Mouse (Mus musculus) hindbrain, embryonic 16.5 days (tissue): ENCODE measurements around the gene Zfp367. TPM values are rescaled to one million over a fixed set of nuclear protein-coding genes. Genes with fewer than 3 reads are reported as not detected.

Source experiments
- ATAC-seq: fragments of 200-750 bp; cut with Nextera tagmentation; 2 replicates; pipeline ENCODE4 v1.8.0; 2017; ENCODE audit warnings: moderate TSS enrichment, moderate library complexity
- H3K27ac ChIP-seq: fragments of 300-500 bp; sonication (generic); 2 replicates; pipeline ENCODE4 v1.5.1; 2014; ENCODE audit warnings: low read depth, mild to moderate bottlenecking, control low read depth, low read length, moderate library complexity
- H3K27me3 ChIP-seq: fragments of 300-500 bp; sonication (generic); replicated peaks from 2 replicates; pipeline ENCODE4 v1.6.1; 2014; ENCODE audit warnings: low read length; ENCODE audit not compliant: control insufficient read depth, insufficient read depth
- H3K36me3 ChIP-seq: fragments of 300-500 bp; sonication (generic); 2 replicates; pipeline ENCODE4 v1.6.1; 2014; ENCODE audit warnings: mild to moderate bottlenecking, low read length, moderate library complexity, mixed read lengths; ENCODE audit not compliant: control insufficient read depth, insufficient read depth
- H3K4me1 ChIP-seq: fragments of 300-500 bp; sonication (generic); 2 replicates; pipeline ENCODE4 v1.6.1; 2014; ENCODE audit warnings: low read depth, low read length; ENCODE audit not compliant: control insufficient read depth, insufficient read depth
- H3K4me2 ChIP-seq: fragments of 300-500 bp; sonication (generic); 2 replicates; pipeline ENCODE4 v1.6.1; 2014; ENCODE audit warnings: mild to moderate bottlenecking, low read length, control low read depth, moderate library complexity
- H3K4me3 ChIP-seq: fragments of 300-500 bp; sonication (generic); 2 replicates; pipeline ENCODE4 v1.5.1; 2014; ENCODE audit warnings: mild to moderate bottlenecking, low read length, control low read depth, moderate library complexity
- H3K9ac ChIP-seq: fragments of 300-500 bp; sonication (generic); 2 replicates; pipeline ENCODE4 v1.6.1; 2014; ENCODE audit warnings: low read depth, mild to moderate bottlenecking, control low read depth, low read length, moderate library complexity
- H3K9me3 ChIP-seq: fragments of 300-500 bp; sonication (generic); 2 replicates; pipeline ENCODE4 v1.6.1; 2014; ENCODE audit warnings: mild to moderate bottlenecking, low read length, moderate library complexity; ENCODE audit not compliant: control insufficient read depth
- WGBS: fragments of 180-500 bp; shearing (Covaris S2); extraction: QIAGEN DNeasy Blood & Tissue Kit; methylation state at CpG from one replicate; pipeline ENCODE4 v1.1.7; 2014; 5-methylcytosine and 5-hydroxymethylcytosine counted together
- polyA plus RNA-seq: library from polyadenylated mRNA; unstranded; fragments of >200 nt; fragmentation: Nextera tagmentation; extraction: Ambion mirVana; gene quantifications from 2 replicates; pipeline ENCODE4 v1.2.1, GENCODE M21; 2015

Zfp367 gene
- polyA plus RNA-seq, 1 experiment from 2014 or later, result 6.2 TPM

GRCm38 (mm10) chr13:64129616-64130375 lies 23.2 kb downstream of the Zfp367 start:
- H3K9ac ChIP-seq, result peak overlapping the region; percentile 63; the same call in 1 of the 2 replicates
- peak; percentile 80 for ATAC-seq

GRCm38 (mm10) chr13:64128858-64129615 lies 24.0 kb downstream of the Zfp367 start, which contains the start of gene Slc35d2:
Gene Slc35d2, minus strand, starts transcription at chr13:64129368.
- Histone ChIP-seq H3K36me3 (no peaks in the 10 kb centered on the region), H3K9me3 (no peaks in the 10 kb centered on the region), H3K4me1 (peaks cover 5% of the 10 kb centered on the region; the same call in 1 of the 2 replicates), H3K4me2 (peak within 1 kb of the TSS; percentile 87), H3K4me3 (peak within 1 kb of the TSS; percentile 53), H3K27ac (no peak within 1 kb of the TSS), H3K27me3 (no peaks in the 10 kb centered on the region), H3K9ac (peak within 1 kb of the TSS; percentile 63)
- 15% methylated on average over 26 of the region's 44 CpGs for WGBS
- peak; percentile 84 for ATAC-seq

More at GRCm38 (mm10) chr13:64129616-64130375, 23.2 kb downstream of the Zfp367 start:
- Histone ChIP-seq H3K27me3 (no peaks in the 10 kb centered on the region), H3K4me2 (peak overlapping the region; percentile 87), H3K4me3 (peak overlapping the region; percentile 53), H3K9me3 (no peaks in the 10 kb centered on the region), H3K4me1 (peaks cover 5% of the 10 kb centered on the region; the same call in 1 of the 2 replicates), H3K27ac (no peak overlapping the region), H3K36me3 (no peaks in the 10 kb centered on the region)
- 42% methylated on average over 15 of the region's 15 CpGs for WGBS

- no peak overlapping the region for H3K27ac ChIP-seq
- 57% methylated on average over 4 of the region's 4 CpGs for WGBS
Observed at GRCm38 (mm10) chr13:64126316-64126715, 26.7 kb downstream of the Zfp367 start.

GRCm38 (mm10) chr13:64124886-64125285 lies 28.1 kb downstream of the Zfp367 start:
- WGBS, result 91% methylated on average over 6 of the region's 6 CpGs
- H3K4me3 ChIP-seq, result no peak overlapping the region
- peaks cover 4% of the 10 kb centered on the region for H3K9me3 ChIP-seq
- no peak overlapping the region for H3K27ac ChIP-seq
- no peaks in the 10 kb centered on the region for H3K36me3 ChIP-seq
- H3K4me1 ChIP-seq, result peaks cover 5% of the 10 kb centered on the region; the same call in 1 of the 2 replicates
- H3K27me3 ChIP-seq, result no peaks in the 10 kb centered on the region
- H3K9ac ChIP-seq, result no peak overlapping the region
- ATAC-seq, result no peak
- no peak overlapping the region for H3K4me2 ChIP-seq

More at GRCm38 (mm10) chr13:64126316-64126715, 26.7 kb downstream of the Zfp367 start:
- Histone ChIP-seq H3K4me1 (peaks cover 5% of the 10 kb centered on the region; the same call in 1 of the 2 replicates), H3K9ac (no peak overlapping the region), H3K9me3 (peaks cover 4% of the 10 kb centered on the region), H3K27me3 (no peaks in the 10 kb centered on the region), H3K4me3 (no peak overlapping the region), H3K36me3 (no peaks in the 10 kb centered on the region), H3K4me2 (no peak overlapping the region)
- ATAC-seq, result no peak

GRCm38 (mm10) chr13:64123491-64124188 lies 29.4 kb downstream of the Zfp367 start:
- H3K4me1 ChIP-seq, result no peaks in the 10 kb centered on the region
- no peak overlapping the region for H3K4me3 ChIP-seq
- no peaks in the 10 kb centered on the region for H3K27me3 ChIP-seq
- no peaks in the 10 kb centered on the region for H3K36me3 ChIP-seq
- ATAC-seq, result no peak
- no peak overlapping the region for H3K27ac ChIP-seq
- H3K9ac ChIP-seq, result no peak overlapping the region
- no peak overlapping the region for H3K4me2 ChIP-seq
- 32% methylated on average over 6 of the region's 6 CpGs for WGBS
- H3K9me3 ChIP-seq, result peaks cover 4% of the 10 kb centered on the region

- Histone ChIP-seq H3K9ac (no peak overlapping the region), H3K27ac (no peak overlapping the region), H3K4me3 (no peak overlapping the region), H3K4me1 (no peaks in the 10 kb centered on the region), H3K4me2 (no peak overlapping the region), H3K27me3 (no peaks in the 10 kb centered on the region), H3K36me3 (no peaks in the 10 kb centered on the region), H3K9me3 (peaks cover 4% of the 10 kb centered on the region)
- ATAC-seq, result no peak
- WGBS, result 59% methylated on average over 4 of the region's 4 CpGs
Observed at GRCm38 (mm10) chr13:64120760-64121159, 32.2 kb downstream of the Zfp367 start.

GRCm38 (mm10) chr13:64117442-64117841 lies 35.6 kb downstream of the Zfp367 start:
- no peak overlapping the region for H3K27ac ChIP-seq
- no peak overlapping the region for H3K4me2 ChIP-seq
- no peaks in the 10 kb centered on the region for H3K27me3 ChIP-seq
- no peak overlapping the region for H3K9ac ChIP-seq
- ATAC-seq, result no peak
- no peaks in the 10 kb centered on the region for H3K36me3 ChIP-seq
- 62% methylated on average over 2 of the region's 2 CpGs for WGBS
- H3K4me1 ChIP-seq, result no peaks in the 10 kb centered on the region
- no peaks in the 10 kb centered on the region for H3K9me3 ChIP-seq
- H3K4me3 ChIP-seq, result no peak overlapping the region

- no peaks in the 10 kb centered on the region for H3K36me3 ChIP-seq
- H3K4me1 ChIP-seq, result peaks cover 5% of the 10 kb centered on the region
- H3K27ac ChIP-seq, result no peak overlapping the region
Observed at GRCm38 (mm10) chr13:64110421-64110820, 42.6 kb downstream of the Zfp367 start.

More at GRCm38 (mm10) chr13:64110421-64110820, 42.6 kb downstream of the Zfp367 start:
- Histone ChIP-seq H3K9me3 (no peaks in the 10 kb centered on the region), H3K4me3 (no peak overlapping the region), H3K9ac (no peak overlapping the region), H3K27me3 (no peaks in the 10 kb centered on the region), H3K4me2 (no peak overlapping the region)
- 97% methylated on average over 1 of the region's 1 CpGs for WGBS
- no peak for ATAC-seq
